Mouse (Mus musculus) forebrain, embryonic 12.5 days (tissue): Measurements from ENCODE around the gene Rbms3. TPM values are rescaled to one million over a fixed set of nuclear protein-coding genes. Genes with fewer than 3 reads are reported as not detected.

Source experiments
- ATAC-seq: fragments of 200-750 bp; cut with Nextera tagmentation; 2 replicates; pipeline ENCODE4 v1.8.0; 2017; ENCODE audit warnings: moderate TSS enrichment; ENCODE audit not compliant: low FRiP score
- H3K27ac ChIP-seq: fragments of 300-500 bp; sonication (generic); 2 replicates; pipeline ENCODE4 v1.5.1; 2016; ENCODE audit warnings: mild to moderate bottlenecking
- H3K27me3 ChIP-seq: fragments of 300-500 bp; sonication (generic); 2 replicates; pipeline ENCODE4 v1.6.1; 2016; ENCODE audit warnings: mild to moderate bottlenecking
- H3K36me3 ChIP-seq: fragments of 300-500 bp; sonication (generic); replicated peaks from 2 replicates; pipeline ENCODE4 v1.6.1; 2016; ENCODE audit warnings: mild to moderate bottlenecking
- H3K4me1 ChIP-seq: fragments of 300-500 bp; sonication (generic); 2 replicates; pipeline ENCODE4 v1.6.1; 2016
- H3K4me2 ChIP-seq: fragments of 300-500 bp; sonication (generic); 2 replicates; pipeline ENCODE4 v1.6.1; 2016; ENCODE audit warnings: mild to moderate bottlenecking, moderate library complexity
- H3K4me3 ChIP-seq: fragments of 300-500 bp; sonication (generic); replicated peaks from 2 replicates; pipeline ENCODE4 v1.5.1; 2016; ENCODE audit warnings: mild to moderate bottlenecking
- H3K9ac ChIP-seq: fragments of 300-500 bp; sonication (generic); 2 replicates; pipeline ENCODE4 v1.6.1; 2016; ENCODE audit warnings: mild to moderate bottlenecking
- H3K9me3 ChIP-seq: fragments of 300-500 bp; sonication (generic); 2 replicates; pipeline ENCODE4 v1.6.1; 2016
- WGBS: fragments of 180-500 bp; shearing (Covaris S2); methylation state at CpG from one replicate; pipeline ENCODE4 v1.1.7; 2016; 5-methylcytosine and 5-hydroxymethylcytosine counted together
- polyA plus RNA-seq: library from polyadenylated mRNA; unstranded; fragments of >200 nt; fragmentation: Nextera tagmentation; extraction: Ambion mirVana; gene quantifications from 2 replicates; pipeline ENCODE4 v1.2.1, GENCODE M21; 2016

Gene Rbms3
- polyA plus RNA-seq, 1 experiment from 2014 or later, result 14.1 TPM

DNA sequence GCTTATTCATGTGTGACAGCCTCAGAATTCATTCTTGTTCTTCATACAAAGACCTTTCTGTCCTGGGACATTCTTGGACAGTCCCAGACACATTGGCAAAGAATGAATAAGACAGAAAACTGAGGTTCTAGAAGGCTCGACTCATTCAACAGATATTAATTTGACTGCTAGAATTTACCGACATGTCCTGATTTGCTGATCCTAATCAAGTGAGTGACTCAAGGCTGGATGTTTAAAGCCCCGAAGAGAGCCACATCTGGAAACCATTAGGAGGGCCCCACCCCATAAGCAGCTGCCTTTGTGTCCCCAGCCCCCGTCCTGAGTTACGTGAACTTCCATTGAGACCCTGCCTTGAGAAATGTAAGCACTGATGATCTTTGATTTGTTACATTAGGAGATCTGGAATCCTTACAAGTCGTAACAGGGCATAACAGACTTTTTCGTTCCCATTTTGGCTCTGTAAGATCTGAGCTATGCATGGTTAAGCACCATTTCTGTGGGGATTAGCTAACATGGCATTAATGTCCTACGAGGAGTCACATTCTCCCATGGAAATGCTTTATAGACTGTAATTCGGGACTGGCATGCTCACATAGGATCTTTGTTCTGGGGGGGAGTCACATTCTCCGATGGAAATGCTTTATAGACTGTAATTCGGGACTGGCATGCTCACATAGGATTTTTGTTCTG is 726.3 kb downstream of the Rbms3 start:
- H3K4me1 ChIP-seq, result peaks cover 5% of the 10 kb centered on the region; the same call in 1 of the 2 replicates
- H3K36me3 ChIP-seq, result no peaks in the 10 kb centered on the region
- ATAC-seq, result no peak
- no peaks in the 10 kb centered on the region for H3K9me3 ChIP-seq
- no peak overlapping the region for H3K27ac ChIP-seq
- H3K27me3 ChIP-seq, result no peaks in the 10 kb centered on the region
- no peak overlapping the region for H3K9ac ChIP-seq
- no peak overlapping the region for H3K4me2 ChIP-seq
- 69% methylated on average over 11 of the region's 11 CpGs for WGBS
- no peak overlapping the region for H3K4me3 ChIP-seq

DNA sequence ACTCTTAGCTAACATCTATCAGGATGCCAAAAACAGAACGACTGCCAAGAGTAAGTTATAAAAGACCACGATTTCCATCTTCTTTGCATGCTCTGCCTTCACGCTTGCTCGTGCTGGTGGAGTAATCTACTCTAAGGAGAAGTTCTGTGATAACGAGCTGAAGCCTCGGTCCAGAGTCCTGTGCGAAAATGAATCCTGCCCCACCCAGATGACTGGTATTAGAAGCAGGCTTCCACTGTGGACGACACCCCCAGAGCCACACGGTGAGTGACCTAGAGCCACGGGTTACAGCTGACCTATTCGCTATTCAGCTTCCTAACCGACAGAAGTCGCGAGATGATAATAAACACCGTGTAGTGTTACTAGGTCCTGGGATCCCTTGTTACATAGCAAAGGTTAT is 730.3 kb downstream of the Rbms3 start:
- no peak overlapping the region for H3K4me2 ChIP-seq
- H3K4me3 ChIP-seq, result no peak overlapping the region
- no peak for ATAC-seq
- H3K4me1 ChIP-seq, result no peaks in the 10 kb centered on the region; the same call in 1 of the 2 replicates
- no peaks in the 10 kb centered on the region for H3K27me3 ChIP-seq
- no peak overlapping the region for H3K27ac ChIP-seq
- no peak overlapping the region for H3K9ac ChIP-seq
- 80% methylated on average over 15 of the region's 15 CpGs for WGBS
- no peaks in the 10 kb centered on the region for H3K9me3 ChIP-seq
- H3K36me3 ChIP-seq, result no peaks in the 10 kb centered on the region

DNA sequence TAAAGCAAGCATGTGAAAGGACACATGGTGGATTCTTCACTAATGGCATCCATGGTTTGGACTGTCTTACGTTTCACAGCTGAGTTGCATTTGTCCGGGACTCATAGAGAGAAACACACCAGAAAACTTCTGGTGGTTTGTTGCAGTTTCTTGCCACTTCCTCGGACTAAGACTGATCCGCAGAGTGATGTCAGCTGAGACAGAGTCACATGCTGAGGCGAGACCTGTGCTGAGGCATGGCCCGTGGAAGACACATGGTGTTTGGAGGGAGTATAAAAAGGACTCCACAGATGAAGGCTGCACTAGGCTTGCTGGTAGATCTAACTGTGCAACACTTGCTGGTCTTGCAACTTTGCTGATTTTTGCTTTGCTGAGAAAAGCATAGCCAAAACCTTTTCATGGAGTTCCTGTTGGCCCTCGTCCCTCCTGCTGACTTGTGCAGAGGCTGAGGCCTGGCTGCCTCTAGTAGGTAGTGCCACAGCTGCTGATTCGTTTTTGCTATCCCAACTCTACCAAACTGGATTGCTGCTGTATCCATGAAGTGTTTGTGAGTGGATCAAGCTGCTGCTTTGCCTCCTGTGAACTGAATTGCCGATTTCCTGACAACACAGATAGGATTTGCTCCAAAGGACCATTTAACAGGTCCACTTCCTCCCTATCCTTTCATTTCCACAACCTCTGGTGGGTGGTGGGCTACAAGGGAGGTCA is 742.6 kb downstream of the Rbms3 start:
- H3K4me3 ChIP-seq, result no peak overlapping the region
- H3K36me3 ChIP-seq, result no peaks in the 10 kb centered on the region
- H3K27me3 ChIP-seq, result no peaks in the 10 kb centered on the region
- WGBS, result 84% methylated on average over 9 of the region's 9 CpGs
- peaks cover 5% of the 10 kb centered on the region for H3K4me1 ChIP-seq
- no peaks in the 10 kb centered on the region for H3K9me3 ChIP-seq
- H3K4me2 ChIP-seq, result no peak overlapping the region
- H3K9ac ChIP-seq, result no peak overlapping the region
- ATAC-seq, result no peak
- H3K27ac ChIP-seq, result no peak overlapping the region

- Histone ChIP-seq H3K36me3 (no peaks in the 10 kb centered on the region), H3K4me2 (no peak overlapping the region), H3K4me3 (no peak overlapping the region), H3K4me1 (no peaks in the 10 kb centered on the region), H3K9me3 (no peaks in the 10 kb centered on the region), H3K27ac (no peak overlapping the region), H3K27me3 (no peaks in the 10 kb centered on the region), H3K9ac (no peak overlapping the region)
- no peak for ATAC-seq
- WGBS, result 74% methylated on average over 5 of the region's 5 CpGs
Observed at GRCm38 (mm10) chr9:116885617-116886016, 744.1 kb downstream of the Rbms3 start.

DNA sequence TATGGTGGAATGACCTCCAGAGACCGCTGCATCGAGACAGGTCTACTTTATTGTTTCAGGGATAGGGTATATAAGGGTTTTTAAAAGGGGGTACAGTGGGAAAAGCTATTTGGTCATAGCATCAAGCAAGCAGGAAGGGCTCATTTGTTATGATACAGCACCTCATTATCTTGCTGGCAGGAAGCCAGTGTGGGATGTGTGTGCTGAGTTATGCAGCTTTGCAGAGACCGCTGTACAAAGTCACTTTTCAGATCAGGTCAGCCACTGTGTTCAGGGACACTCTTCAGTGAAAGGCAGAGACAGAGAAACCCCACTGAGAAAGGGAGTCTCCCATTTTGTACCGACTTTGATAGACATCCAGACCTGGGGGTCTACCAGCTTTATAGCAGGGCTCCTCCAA is 749.2 kb downstream of the Rbms3 start:
- Histone ChIP-seq H3K9me3 (0 out of 2 replicates have a peak, but pooled peaks cover 4% of the 10 kb centered on the region), H3K27ac (no peak overlapping the region), H3K4me2 (no peak overlapping the region), H3K4me3 (no peak overlapping the region), H3K4me1 (no peaks in the 10 kb centered on the region), H3K9ac (no peak overlapping the region), H3K36me3 (no peaks in the 10 kb centered on the region), H3K27me3 (no peaks in the 10 kb centered on the region)
- ATAC-seq, result no peak
- WGBS, result 93% methylated on average over 4 of the region's 4 CpGs

DNA sequence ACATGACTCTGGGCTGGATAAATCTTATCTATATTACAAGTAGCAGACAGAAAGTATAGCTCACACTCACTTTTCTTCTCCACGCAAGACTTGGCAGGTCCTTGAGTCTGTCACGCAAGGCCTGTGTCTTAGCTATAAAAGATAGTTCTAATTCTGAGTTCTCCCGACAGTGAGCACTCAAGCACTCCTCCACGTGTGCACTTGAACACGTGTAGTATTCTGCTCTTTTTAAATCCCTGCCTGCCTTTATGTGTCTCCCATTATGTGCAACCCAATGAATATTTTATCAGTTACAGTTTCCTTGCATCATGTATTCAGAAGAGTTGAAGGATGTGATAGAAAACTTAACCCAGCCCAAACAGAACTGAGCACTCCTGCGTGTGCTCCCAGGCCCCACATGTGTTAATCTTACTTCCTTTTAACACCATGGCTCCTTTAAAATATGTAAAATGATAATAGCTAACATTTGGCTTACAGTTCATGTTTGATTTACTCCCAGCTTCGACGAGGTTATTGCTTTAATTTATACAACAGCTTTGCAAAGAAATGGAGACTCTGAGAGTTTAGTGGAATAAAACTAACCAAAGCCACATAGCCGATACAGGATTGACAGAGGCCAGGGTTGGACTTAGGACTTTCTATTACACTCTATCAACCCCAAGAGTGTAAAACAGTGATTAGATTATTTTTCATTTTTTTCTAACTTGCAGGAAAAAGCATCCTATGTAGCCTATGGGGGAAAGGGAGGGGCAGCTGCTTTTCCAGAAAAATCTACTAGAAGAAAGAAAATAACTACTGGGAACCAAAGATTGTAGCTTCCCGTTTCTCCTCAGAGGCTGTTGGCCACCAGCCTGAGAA is 749.9 kb downstream of the Rbms3 start:
- ATAC-seq, result no peak
- H3K4me1 ChIP-seq, result no peaks in the 10 kb centered on the region
- 88% methylated on average over 10 of the region's 10 CpGs for WGBS
- no peaks in the 10 kb centered on the region for H3K27me3 ChIP-seq
- H3K27ac ChIP-seq, result no peak overlapping the region
- 0 out of 2 replicates have a peak, but pooled peaks cover 4% of the 10 kb centered on the region for H3K9me3 ChIP-seq
- no peak overlapping the region for H3K9ac ChIP-seq
- H3K4me2 ChIP-seq, result no peak overlapping the region
- no peaks in the 10 kb centered on the region for H3K36me3 ChIP-seq
- H3K4me3 ChIP-seq, result no peak overlapping the region

GRCm38 (mm10) chr9:116876786-116877185 is 752.9 kb downstream of the Rbms3 start:
- ATAC-seq, result no peak
- Histone ChIP-seq H3K36me3 (no peaks in the 10 kb centered on the region), H3K4me1 (no peaks in the 10 kb centered on the region), H3K4me3 (no peak overlapping the region), H3K9me3 (0 out of 2 replicates have a peak, but pooled peaks cover 4% of the 10 kb centered on the region), H3K4me2 (no peak overlapping the region), H3K27ac (no peak overlapping the region), H3K27me3 (no peaks in the 10 kb centered on the region), H3K9ac (no peak overlapping the region)
- WGBS, result 87% methylated on average over 3 of the region's 3 CpGs

DNA sequence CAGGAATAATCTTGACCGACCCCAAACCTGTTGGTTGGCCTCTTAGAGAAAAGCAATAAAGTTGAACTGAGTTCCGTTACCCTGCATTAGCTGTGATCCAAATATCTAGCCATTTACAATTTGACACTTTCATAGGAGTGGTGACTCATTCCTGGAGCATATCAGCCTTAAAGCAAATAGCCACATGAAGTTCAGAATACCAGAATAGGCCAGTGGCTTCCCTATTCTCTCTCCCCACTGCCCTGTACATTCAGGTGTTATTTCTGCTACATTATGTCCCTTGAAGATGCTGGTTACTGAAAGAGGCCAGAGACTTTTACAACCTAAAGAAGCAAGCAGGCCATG is 755.8 kb downstream of the Rbms3 start:
- Histone ChIP-seq H3K9me3 (0 out of 2 replicates have a peak, but pooled peaks cover 3% of the 10 kb centered on the region), H3K4me1 (no peaks in the 10 kb centered on the region), H3K27me3 (no peaks in the 10 kb centered on the region), H3K9ac (no peak overlapping the region), H3K27ac (no peak overlapping the region), H3K4me2 (no peak overlapping the region), H3K36me3 (no peaks in the 10 kb centered on the region), H3K4me3 (no peak overlapping the region)
- 61% methylated on average over 2 of the region's 2 CpGs for WGBS
- ATAC-seq, result no peak

- Histone ChIP-seq H3K4me2 (no peak overlapping the region), H3K4me3 (no peak overlapping the region), H3K27me3 (no peaks in the 10 kb centered on the region), H3K4me1 (no peaks in the 10 kb centered on the region), H3K27ac (no peak overlapping the region), H3K9ac (no peak overlapping the region), H3K36me3 (no peaks in the 10 kb centered on the region), H3K9me3 (no peaks in the 10 kb centered on the region)
- ATAC-seq, result no peak
- 84% methylated on average over 30 of the region's 30 CpGs for WGBS
Observed at GRCm38 (mm10) chr9:116873033-116873975, 756.4 kb downstream of the Rbms3 start.

DNA sequence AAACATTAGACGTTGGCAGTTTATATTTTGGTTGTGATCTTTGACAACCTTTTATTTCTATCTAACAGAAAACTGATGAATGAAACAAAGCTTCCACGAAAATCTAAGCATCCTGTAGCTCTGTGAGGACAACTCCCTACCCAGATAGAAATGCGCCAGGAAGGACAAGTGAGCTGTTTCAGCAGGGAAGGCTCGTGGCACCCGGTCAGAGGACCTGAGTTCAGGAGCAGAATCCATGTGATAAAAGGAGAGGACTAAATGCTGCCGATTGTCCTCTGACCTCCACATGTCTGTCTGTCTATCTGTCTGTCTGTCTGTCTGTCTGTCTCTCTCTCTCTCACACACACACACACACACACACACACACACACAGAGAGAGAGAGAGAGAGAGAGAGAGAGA is 757.4 kb downstream of the Rbms3 start:
- Histone ChIP-seq H3K27me3 (no peaks in the 10 kb centered on the region), H3K27ac (no peak overlapping the region), H3K4me2 (no peak overlapping the region), H3K9me3 (no peaks in the 10 kb centered on the region), H3K4me3 (no peak overlapping the region), H3K36me3 (no peaks in the 10 kb centered on the region), H3K4me1 (no peaks in the 10 kb centered on the region), H3K9ac (no peak overlapping the region)
- ATAC-seq, result no peak
- 87% methylated on average over 6 of the region's 6 CpGs for WGBS

DNA sequence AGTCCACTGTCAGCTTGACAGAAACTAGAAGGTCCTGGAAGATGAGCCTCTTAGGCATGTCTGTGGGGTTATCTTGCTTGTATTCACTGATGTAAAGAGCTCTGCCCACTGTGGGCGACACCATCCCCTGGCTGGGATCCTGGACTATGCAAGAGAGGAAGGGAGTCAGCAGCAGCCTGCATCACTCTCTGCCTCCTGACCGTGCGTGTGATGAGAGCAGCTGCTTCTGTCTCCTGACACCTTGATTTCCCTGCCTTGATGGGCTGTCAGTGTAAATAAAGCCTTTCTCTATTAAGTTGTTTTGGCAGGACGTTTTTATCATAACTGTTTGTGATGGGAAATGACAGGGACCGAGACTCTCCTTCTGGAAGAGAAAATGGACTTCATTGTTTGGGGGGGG is 758.1 kb downstream of the Rbms3 start:
- no peak for ATAC-seq
- WGBS, result 88% methylated on average over 5 of the region's 5 CpGs
- no peaks in the 10 kb centered on the region for H3K9me3 ChIP-seq
- H3K4me2 ChIP-seq, result no peak overlapping the region
- no peak overlapping the region for H3K4me3 ChIP-seq
- H3K36me3 ChIP-seq, result no peaks in the 10 kb centered on the region
- no peaks in the 10 kb centered on the region for H3K27me3 ChIP-seq
- H3K27ac ChIP-seq, result no peak overlapping the region
- H3K4me1 ChIP-seq, result no peaks in the 10 kb centered on the region
- H3K9ac ChIP-seq, result no peak overlapping the region
